Mouse (Mus musculus) brain, embryonic 14.5 days (tissue): Measurements from ENCODE around the gene Mau2.

Experiments used
- CTCF ChIP-seq: fragments of 200-500 bp; IDR thresholded peaks from 2 replicates; pipeline ENCODE4 v1.5.1; 2012; ENCODE audit warnings: inconsistent platforms, mild to moderate bottlenecking, moderate library complexity, borderline replicate concordance; ENCODE audit not compliant: insufficient read depth, insufficient read length; ENCODE audit errors: extremely low read depth
- POLR2A ChIP-seq: fragments of 200-500 bp; IDR thresholded peaks from 2 replicates; pipeline ENCODE4 v1.6.1; 2012; ENCODE audit warnings: mild to moderate bottlenecking, inconsistent platforms, borderline replicate concordance; ENCODE audit not compliant: poor library complexity, insufficient read depth, insufficient read length, severe bottlenecking; ENCODE audit errors: extremely low read depth

DNA sequence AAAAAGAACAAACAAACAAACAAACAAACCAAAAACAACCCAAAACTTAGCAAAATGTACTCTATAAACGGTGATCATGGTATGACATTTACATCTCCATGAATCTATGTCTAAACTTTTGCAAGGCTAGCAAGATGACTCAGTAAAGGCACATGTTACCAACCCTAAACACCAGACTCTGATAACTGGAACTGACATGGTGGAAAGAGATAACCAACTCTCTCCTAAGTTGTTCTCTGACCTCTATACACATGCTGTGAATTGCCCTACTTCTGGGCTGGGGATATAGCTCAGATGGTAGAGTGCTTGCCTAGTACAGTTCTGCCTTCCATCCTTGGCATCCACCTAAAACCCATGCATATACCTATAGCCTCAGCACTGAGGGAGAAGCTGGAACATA lies 4.5 kb downstream of the Mau2 start:
- TF ChIP-seq CTCF (no peak), POLR2A (no peak)
